Mouse (Mus musculus): ENCODE measurements at regions not wholly inside any gene's neighbourhood (a gene's known extent, or its start where the extent isn't known, plus 50 kb on each side); places are given as distances from the start of the nearest gene placed in this dataset.

DNA sequence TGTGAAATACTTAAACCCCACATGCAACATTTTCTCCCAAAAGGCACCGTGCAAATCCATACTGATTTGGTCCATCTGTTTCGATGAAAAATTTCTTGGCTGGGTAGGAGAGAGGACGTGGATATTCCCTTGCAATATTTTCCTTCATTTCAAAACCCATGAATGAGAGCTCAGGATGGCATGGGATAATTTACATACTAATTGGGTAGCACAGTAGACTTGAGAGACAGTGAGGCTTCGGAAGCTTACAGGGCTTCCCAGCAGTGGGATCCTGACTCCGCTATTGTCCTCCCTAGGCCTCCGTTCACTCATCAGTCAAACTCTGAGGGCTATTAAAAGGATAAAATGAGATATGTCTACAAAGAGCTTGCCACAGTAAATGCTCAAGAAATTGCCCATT, 59.8 kb downstream of the Sox3 start:
- Histone ChIP-seq H3K27me3 (ENCODE audit: poor library complexity, severe bottlenecking) (no peaks in the 10 kb centered on the region), H3K4me1 (peaks cover 24% of the 10 kb centered on the region), H3K36me3 (replicated peaks) (no peaks in the 10 kb centered on the region), H3K27ac (no peak overlapping the region), H3K9me3 (no peaks in the 10 kb centered on the region), H3K4me3 (no peak overlapping the region)
- DNase-seq (ENCODE audit: extremely low spot score, low spot score), result no peak
- WGBS, result 64% methylated on average over 6 of the region's 6 CpGs

DNA sequence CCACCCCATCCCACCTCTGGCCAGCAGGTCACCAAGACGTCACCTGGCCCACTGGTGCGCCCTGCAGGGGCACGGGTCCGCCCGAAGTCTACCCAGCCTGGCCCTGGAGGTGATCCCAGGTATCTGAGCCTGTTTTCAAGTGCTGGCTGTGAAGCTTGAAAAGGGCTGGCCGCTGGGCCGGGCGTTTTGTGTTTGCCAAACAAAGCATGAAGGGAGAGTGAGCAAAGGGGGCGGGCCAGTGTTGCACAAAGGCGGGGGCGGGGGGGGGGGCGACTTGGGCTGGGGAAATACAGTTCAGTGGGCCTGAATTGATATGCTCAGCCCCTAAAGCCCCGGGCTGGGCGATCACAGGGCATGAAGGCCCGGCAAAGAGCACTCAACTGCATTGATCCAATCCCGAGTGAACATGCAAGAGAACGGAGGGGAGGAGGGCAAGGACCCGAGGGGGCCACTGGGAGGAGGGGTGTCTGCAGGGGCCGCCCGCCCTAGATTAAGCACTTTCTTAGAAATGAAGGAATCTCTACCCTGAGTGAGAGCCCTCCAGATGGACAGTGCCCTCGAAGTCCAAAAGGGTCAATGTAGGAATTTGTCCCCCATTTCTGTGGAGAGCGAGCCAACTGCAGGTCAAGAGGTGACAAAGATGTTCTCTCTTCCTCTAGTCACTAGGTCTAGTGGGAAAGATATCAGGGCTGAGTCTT, 61.8 kb downstream of the Sox3 start:
- 25% methylated on average over 22 of the region's 22 CpGs for WGBS
- H3K4me1 ChIP-seq, result peaks cover 24% of the 10 kb centered on the region
- peak overlapping the region; percentile 33 for H3K4me3 ChIP-seq
- H3K36me3 ChIP-seq (replicated peaks), result no peaks in the 10 kb centered on the region
- peak overlapping the region; percentile 86 for H3K27ac ChIP-seq
- H3K27me3 ChIP-seq (ENCODE audit: poor library complexity, severe bottlenecking), result no peaks in the 10 kb centered on the region
- H3K9me3 ChIP-seq, result no peaks in the 10 kb centered on the region
- peak; percentile 72 for DNase-seq (ENCODE audit: extremely low spot score, low spot score)

- no peak overlapping the region for H3K4me3 ChIP-seq
- DNase-seq (ENCODE audit: extremely low spot score, low spot score), result no peak
- peaks cover under 1% of the 10 kb centered on the region for H3K4me1 ChIP-seq
- H3K27me3 ChIP-seq (ENCODE audit: poor library complexity, severe bottlenecking), result no peaks in the 10 kb centered on the region
- H3K9me3 ChIP-seq, result no peaks in the 10 kb centered on the region
- no peaks in the 10 kb centered on the region for H3K36me3 ChIP-seq (replicated peaks)
- no peak overlapping the region for H3K27ac ChIP-seq
- WGBS, result 85% methylated on average over 9 of the region's 9 CpGs
Observed at GRCm38 (mm10) chrX:60825181-60826080, 67.8 kb downstream of the Sox3 start.

- no peak for DNase-seq (ENCODE audit: extremely low spot score, low spot score)
- Histone ChIP-seq H3K36me3 (replicated peaks) (no peaks in the 10 kb centered on the region), H3K4me3 (no peak overlapping the region), H3K27ac (no peak overlapping the region), H3K4me1 (peaks cover 40% of the 10 kb centered on the region), H3K27me3 (ENCODE audit: poor library complexity, severe bottlenecking) (no peaks in the 10 kb centered on the region), H3K9me3 (no peaks in the 10 kb centered on the region)
- 71% methylated on average over 5 of the region's 5 CpGs for WGBS
Observed at GRCm38 (mm10) chrX:60798567-60798966, 94.7 kb downstream of the Sox3 start.

DNA sequence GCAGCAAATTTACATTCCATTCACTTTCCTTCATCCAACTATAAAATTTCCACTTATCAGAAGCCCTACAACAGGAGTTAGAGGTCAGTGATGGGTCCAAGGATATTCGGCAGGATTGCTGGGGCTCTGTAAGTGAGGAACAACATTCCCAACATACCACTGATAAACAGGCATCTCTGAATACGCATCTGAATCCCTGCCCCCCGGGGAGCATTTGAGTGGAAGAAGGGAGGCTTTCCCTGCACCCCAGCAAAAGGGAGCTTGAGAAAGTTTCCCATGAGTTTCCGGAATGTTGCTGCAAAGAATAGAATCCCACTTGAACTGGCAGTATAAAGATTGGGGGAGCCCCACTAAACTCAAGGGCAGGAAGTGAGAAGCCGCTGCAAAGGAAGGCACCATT, 112.5 kb downstream of the Sox3 start:
- peaks cover 6% of the 10 kb centered on the region for H3K4me1 ChIP-seq
- no peak overlapping the region for H3K4me3 ChIP-seq
- no peaks in the 10 kb centered on the region for H3K27me3 ChIP-seq (ENCODE audit: poor library complexity, severe bottlenecking)
- no peak for DNase-seq (ENCODE audit: extremely low spot score, low spot score)
- H3K9me3 ChIP-seq, result no peaks in the 10 kb centered on the region
- H3K36me3 ChIP-seq (replicated peaks), result no peaks in the 10 kb centered on the region
- no peak overlapping the region for H3K27ac ChIP-seq
- 45% methylated on average over 5 of the region's 5 CpGs for WGBS

DNA sequence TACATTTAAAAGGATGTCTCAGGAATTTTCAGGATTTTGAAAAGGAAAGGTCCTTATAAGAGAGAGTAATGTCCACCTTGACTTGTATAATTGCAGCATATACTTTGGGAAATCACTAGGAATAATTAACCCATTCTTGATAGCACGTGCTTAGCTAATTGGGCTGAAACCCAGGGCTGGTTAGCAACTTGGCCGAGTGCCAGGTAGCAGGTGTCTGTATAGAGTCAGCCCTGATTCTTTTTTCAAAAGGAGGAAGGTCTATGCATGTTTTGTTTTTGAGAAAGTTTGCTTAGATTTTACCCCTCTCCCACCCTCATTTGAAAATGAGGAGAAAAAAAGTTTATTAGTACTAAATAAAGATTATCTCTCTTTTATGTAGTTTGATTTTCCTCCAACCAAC, 113.1 kb downstream of the Sox3 start:
- H3K27me3 ChIP-seq (ENCODE audit: poor library complexity, severe bottlenecking), result no peaks in the 10 kb centered on the region
- peaks cover 6% of the 10 kb centered on the region for H3K4me1 ChIP-seq
- DNase-seq (ENCODE audit: extremely low spot score, low spot score), result no peak
- 63% methylated on average over 2 of the region's 2 CpGs for WGBS
- H3K27ac ChIP-seq, result no peak overlapping the region
- no peak overlapping the region for H3K4me3 ChIP-seq
- no peaks in the 10 kb centered on the region for H3K36me3 ChIP-seq (replicated peaks)
- H3K9me3 ChIP-seq, result no peaks in the 10 kb centered on the region

DNA sequence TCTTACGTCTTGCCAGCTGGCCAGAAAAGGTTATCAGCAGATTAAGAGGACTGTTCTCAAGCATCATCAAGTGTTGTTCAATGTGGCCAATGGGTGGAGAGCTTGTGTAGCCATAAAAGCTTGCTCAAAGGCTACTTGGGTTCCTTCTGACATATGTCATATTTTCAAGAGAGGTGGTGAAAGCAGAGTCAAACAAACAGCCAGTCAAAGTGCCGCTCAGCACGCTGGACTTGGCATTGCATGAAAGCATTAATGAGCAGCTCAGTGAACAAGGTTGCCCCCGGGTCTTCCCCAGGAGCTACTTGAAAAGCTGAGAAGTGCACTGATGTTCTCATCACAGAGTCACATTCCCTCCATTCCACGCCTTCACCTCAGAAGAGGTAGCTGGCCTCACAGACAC, 119.6 kb downstream of the Sox3 start:
- H3K4me3 ChIP-seq, result no peak overlapping the region
- no peaks in the 10 kb centered on the region for H3K36me3 ChIP-seq (replicated peaks)
- H3K27me3 ChIP-seq (ENCODE audit: poor library complexity, severe bottlenecking), result no peaks in the 10 kb centered on the region
- H3K9me3 ChIP-seq, result no peaks in the 10 kb centered on the region
- no peak for DNase-seq (ENCODE audit: extremely low spot score, low spot score)
- no peaks in the 10 kb centered on the region for H3K4me1 ChIP-seq
- no peak overlapping the region for H3K27ac ChIP-seq
- WGBS, result 77% methylated on average over 5 of the region's 5 CpGs

GRCm38 (mm10) chrX:60772439-60772838, 120.8 kb downstream of the Sox3 start:
- Histone ChIP-seq H3K36me3 (replicated peaks) (no peaks in the 10 kb centered on the region), H3K9me3 (no peaks in the 10 kb centered on the region), H3K27ac (no peak overlapping the region), H3K4me1 (no peaks in the 10 kb centered on the region), H3K4me3 (no peak overlapping the region), H3K27me3 (ENCODE audit: poor library complexity, severe bottlenecking) (no peaks in the 10 kb centered on the region)
- DNase-seq (ENCODE audit: extremely low spot score, low spot score), result no peak
- WGBS, result 41% methylated on average over 1 of the region's 1 CpGs

DNA sequence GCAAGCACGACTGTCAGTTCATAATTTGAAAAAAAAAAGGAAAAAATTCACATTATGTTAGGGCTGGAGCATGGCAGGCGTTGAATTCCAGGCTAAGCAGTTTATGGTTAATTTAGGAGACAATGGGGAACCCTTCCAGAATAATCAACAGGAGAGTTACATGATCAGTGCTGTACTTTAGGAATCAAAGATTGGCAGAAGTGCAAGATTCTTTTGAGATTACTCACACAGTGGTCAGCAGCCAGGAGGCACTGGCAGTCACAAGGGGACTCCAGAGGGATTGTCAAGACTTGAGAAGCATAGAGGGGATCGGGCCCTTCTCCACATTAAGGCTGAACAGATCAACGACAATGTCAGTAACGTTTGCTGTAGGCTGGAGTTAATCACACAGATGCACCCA, 142.8 kb downstream of the Sox3 start:
- Histone ChIP-seq H3K36me3 (replicated peaks) (no peaks in the 10 kb centered on the region), H3K27ac (no peak overlapping the region), H3K27me3 (ENCODE audit: poor library complexity, severe bottlenecking) (no peaks in the 10 kb centered on the region), H3K9me3 (no peaks in the 10 kb centered on the region), H3K4me3 (no peak overlapping the region), H3K4me1 (no peaks in the 10 kb centered on the region)
- 69% methylated on average over 5 of the region's 5 CpGs for WGBS
- no peak for DNase-seq (ENCODE audit: extremely low spot score, low spot score)

- WGBS, result 61% methylated on average over 3 of the region's 3 CpGs
- Histone ChIP-seq H3K4me1 (peaks cover 17% of the 10 kb centered on the region), H3K27ac (no peak overlapping the region), H3K4me3 (no peak overlapping the region), H3K9me3 (no peaks in the 10 kb centered on the region), H3K27me3 (ENCODE audit: poor library complexity, severe bottlenecking) (no peaks in the 10 kb centered on the region), H3K36me3 (replicated peaks) (no peaks in the 10 kb centered on the region)
- DNase-seq (ENCODE audit: extremely low spot score, low spot score), result no peak
Observed at GRCm38 (mm10) chrX:60743971-60744370, 149.3 kb downstream of the Sox3 start.

- H3K27me3 ChIP-seq (ENCODE audit: poor library complexity, severe bottlenecking), result no peaks in the 10 kb centered on the region
- H3K27ac ChIP-seq, result no peak overlapping the region
- peaks cover 17% of the 10 kb centered on the region for H3K4me1 ChIP-seq
- H3K9me3 ChIP-seq, result no peaks in the 10 kb centered on the region
- no peak overlapping the region for H3K4me3 ChIP-seq
- DNase-seq (ENCODE audit: extremely low spot score, low spot score), result no peak
- 70% methylated on average over 3 of the region's 3 CpGs for WGBS
- no peaks in the 10 kb centered on the region for H3K36me3 ChIP-seq (replicated peaks)
Observed at GRCm38 (mm10) chrX:60743020-60743707, 150.1 kb downstream of the Sox3 start.

- 0 out of 2 replicates have a peak overlapping the region, but pooled peaks have one; percentile 15 for H3K27ac ChIP-seq
- H3K9me3 ChIP-seq, result no peaks in the 10 kb centered on the region
- peak; percentile 22 for DNase-seq (ENCODE audit: extremely low spot score, low spot score)
- 39% methylated on average over 13 of the region's 13 CpGs for WGBS
- H3K4me3 ChIP-seq, result no peak overlapping the region
- peaks cover 10% of the 10 kb centered on the region for H3K27me3 ChIP-seq (ENCODE audit: poor library complexity, severe bottlenecking)
- peaks cover 25% of the 10 kb centered on the region for H3K4me1 ChIP-seq
- no peaks in the 10 kb centered on the region for H3K36me3 ChIP-seq (replicated peaks)
Observed at GRCm38 (mm10) chrX:60719428-60720151, 127.1 kb upstream of the Atp11c start.

All from forebrain, embryonic 10.5 days (tissue).